ENCODE assay signal across 25 mouse cellular contexts in the genomic region with DNA sequence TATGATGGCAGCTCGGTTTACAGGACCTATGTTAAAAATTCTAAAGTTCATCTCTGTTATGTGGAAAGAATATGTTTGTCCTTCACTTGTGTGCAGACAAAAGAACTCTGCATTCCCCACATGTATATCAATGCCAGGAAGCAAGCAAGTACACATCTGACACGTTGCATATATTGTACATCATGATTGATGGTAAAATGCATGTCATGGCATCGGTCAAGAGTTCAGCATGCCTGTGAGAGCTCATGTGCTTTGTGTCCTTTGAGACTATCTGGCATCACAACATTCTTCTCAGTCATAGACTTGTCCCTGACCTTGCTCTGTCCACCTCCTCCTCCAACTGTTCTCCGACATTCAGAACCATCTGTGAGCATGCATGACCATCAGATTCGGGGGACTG.
"Had no signal": no experiment of that assay in that cellular context is flagged by ENCODE, and none has a peak within 500 bp of the region (broad histone marks: within the 10 kb centered on the region; RNA-seq: fewer than 3 reads in every experiment).

No protein-coding gene starts in this region.

- DNase-seq: gastrocnemius, adult 2 months; gastrocnemius, postnatal 10 days; gastrocnemius, postnatal 25 days; heart, adult 18-20 months; heart, postnatal 10 days; heart, postnatal 4 days; kidney, adult 18-20 months; kidney, adult 8-10 months; kidney, postnatal 14 days; kidney, postnatal 4 days; liver had no signal

- H3K36me3 ChIP-seq: heart, embryonic 10.5 days; heart, embryonic 12.5 days; hindbrain, embryonic 10.5 days; hindbrain, embryonic 12.5 days; intestine, embryonic 15.5 days; limb, embryonic 10.5 days; limb, embryonic 12.5 days had no signal

- H3K9ac ChIP-seq: heart, embryonic 12.5 days; hindbrain, embryonic 12.5 days; hindbrain, embryonic 14.5 days; intestine, embryonic 15.5 days; limb, embryonic 12.5 days had no signal

- H3K4me2 ChIP-seq: heart, embryonic 12.5 days; hindbrain, embryonic 12.5 days; hindbrain, embryonic 14.5 days; intestine, embryonic 15.5 days; limb, embryonic 12.5 days had no signal

- H3K9me3 ChIP-seq: heart, embryonic 10.5 days; heart, embryonic 12.5 days; hindbrain, embryonic 10.5 days; hindbrain, embryonic 12.5 days; intestine, embryonic 15.5 days; limb, embryonic 10.5 days; limb, embryonic 12.5 days had no signal

- H3K4me1 ChIP-seq: heart, embryonic 10.5 days; heart, embryonic 12.5 days; hindbrain, embryonic 10.5 days; hindbrain, embryonic 12.5 days; intestine, embryonic 15.5 days; limb, embryonic 10.5 days; limb, embryonic 12.5 days had no signal

- H3K27me3 ChIP-seq: heart, embryonic 12.5 days; hindbrain, embryonic 12.5 days; intestine, embryonic 15.5 days; limb, embryonic 12.5 days had no signal

- H3K27ac ChIP-seq: heart, embryonic 10.5 days; hindbrain, embryonic 10.5 days; hindbrain, embryonic 12.5 days; hindbrain, embryonic 14.5 days; intestine, embryonic 15.5 days; kidney, postnatal 0 days; layer of hippocampus, adult 2 months; left cerebral cortex, adult 2 months; limb, embryonic 10.5 days; limb, embryonic 12.5 days had no signal

- H3K4me3 ChIP-seq: gastrocnemius, adult 2 months; heart, embryonic 10.5 days; heart, embryonic 12.5 days; hindbrain, embryonic 10.5 days; hindbrain, embryonic 12.5 days; intestine, embryonic 15.5 days; layer of hippocampus, adult 2 months; left cerebral cortex, adult 2 months; limb, embryonic 10.5 days; limb, embryonic 12.5 days had no signal

- ATAC-seq: hindbrain, embryonic 16.5 days; inflammation-experienced regulatory T-cells, adult 6 months; intestine, embryonic 15.5 days; intestine, postnatal 0 days had no signal
